Mouse (Mus musculus): ENCODE data around the gene Cpeb1.

- no peak for TF ChIP-seq GATA1 (IDR thresholded peaks at IDR 0.05; ENCODE audit: low read length)
- no peak for TF ChIP-seq TAL1 (IDR thresholded peaks at IDR 0.05; ENCODE audit: low read length)
Observed at GRCm38 (mm10) chr7:81343831-81344230, 111.4 kb downstream of the Cpeb1 start.
